Mouse (Mus musculus) gastrocnemius, postnatal 14 days (tissue): ENCODE measurements at regions not wholly inside any gene's neighbourhood (a gene's known extent, or its start where the extent isn't known, plus 50 kb on each side); places are given as distances from the start of the nearest gene placed in this dataset.

ENCODE experiments used
- DNase-seq: peaks from one replicate; pipeline ENCODE4 v3.0.0; 2021; ENCODE audit warnings: mixed read lengths
- intact Hi-C: fragments of 180-260 bp; cut with DNase I; formaldehyde crosslinking; loops from one replicate; pipeline ENCODE4 v1.15.1; 2025; ENCODE audit warnings: low total_unique reads

- intact Hi-C loops: no loop called here
- DNase-seq: no peak
These were observed 52.0 kb upstream of the 4930432M17Rik start for GRCm38 (mm10) chr3:121618561-121618960.

- DNase-seq: no peak
- intact Hi-C loops: no loop called here
These were observed 52.4 kb upstream of the 4930432M17Rik start for GRCm38 (mm10) chr3:121618161-121618560.

GRCm38 (mm10) chr3:121617351-121617750 lies 53.2 kb upstream of the 4930432M17Rik start:
- intact Hi-C loops: no loop called here
- no peak for DNase-seq

- DNase-seq: no peak
- intact Hi-C loops: no loop called here
These were observed 54.5 kb upstream of the 4930432M17Rik start for GRCm38 (mm10) chr3:121616075-121616474.

GRCm38 (mm10) chr3:121614741-121615140 lies 55.8 kb upstream of the 4930432M17Rik start:
- intact Hi-C loops: no loop called here
- no peak for DNase-seq

GRCm38 (mm10) chr3:121613224-121613623 lies 57.3 kb upstream of the 4930432M17Rik start:
- no peak for DNase-seq
- intact Hi-C loops: no loop called here

GRCm38 (mm10) chr3:121609845-121610244 lies 60.7 kb upstream of the 4930432M17Rik start:
- DNase-seq: no peak
- intact Hi-C loops: no loop called here

GRCm38 (mm10) chr3:121609090-121609489 lies 61.5 kb upstream of the 4930432M17Rik start:
- peak; percentile 67 for DNase-seq
- intact Hi-C loops: no loop called here

GRCm38 (mm10) chr3:121604737-121605136 lies 65.8 kb upstream of the 4930432M17Rik start:
- intact Hi-C loops: no loop called here
- peak; percentile 25 for DNase-seq

- intact Hi-C loops: no loop called here
- DNase-seq: peak; percentile 34
These were observed 66.5 kb upstream of the 4930432M17Rik start for GRCm38 (mm10) chr3:121604081-121604480.

GRCm38 (mm10) chr3:121602826-121603370 lies 67.7 kb upstream of the 4930432M17Rik start:
- no peak for DNase-seq
- intact Hi-C loops: no loop called here

GRCm38 (mm10) chr3:121602082-121602561 lies 68.4 kb upstream of the 4930432M17Rik start:
- intact Hi-C loops: no loop called here

GRCm38 (mm10) chr3:121600841-121601240 lies 68.6 kb upstream of the Slc44a3 start:
- intact Hi-C loops: no loop called here
- DNase-seq: no peak

More at GRCm38 (mm10) chr3:121602082-121602561, 68.4 kb upstream of the 4930432M17Rik start:
- DNase-seq: peak; percentile 43

GRCm38 (mm10) chr3:121600388-121600787 lies 68.2 kb upstream of the Slc44a3 start:
- DNase-seq: no peak
- intact Hi-C loops: no loop called here

GRCm38 (mm10) chr3:121597988-121598387 lies 65.8 kb upstream of the Slc44a3 start:
- no peak for DNase-seq
- intact Hi-C loops: no loop called here

- no peak for DNase-seq
- intact Hi-C loops: no loop called here
These were observed 65.0 kb upstream of the Slc44a3 start for GRCm38 (mm10) chr3:121597203-121597602.

- intact Hi-C loops: no loop called here
- no peak for DNase-seq
These were observed 62.4 kb upstream of the Slc44a3 start for GRCm38 (mm10) chr3:121594580-121594979.

- no peak for DNase-seq
- intact Hi-C loops: no loop called here
These were observed 61.5 kb upstream of the Slc44a3 start for GRCm38 (mm10) chr3:121593598-121594117.

GRCm38 (mm10) chr3:121593143-121593542 lies 60.9 kb upstream of the Slc44a3 start:
- intact Hi-C loops: no loop called here

GRCm38 (mm10) chr3:121589494-121589885 lies 57.3 kb upstream of the Slc44a3 start:
- intact Hi-C loops: no loop called here
- no peak for DNase-seq

More at GRCm38 (mm10) chr3:121593143-121593542, 60.9 kb upstream of the Slc44a3 start:
- no peak for DNase-seq

- peak; percentile 80 for DNase-seq
- intact Hi-C loops: no loop called here
These were observed 56.7 kb upstream of the Slc44a3 start for GRCm38 (mm10) chr3:121588737-121589493.
